Mouse (Mus musculus): ENCODE results near the gene Inpp1. TPM values are rescaled to one million over a fixed set of nuclear protein-coding genes. Genes with fewer than 3 reads are reported as not detected.
"Not testable (repeated sequence)": the region's sequence is repeated elsewhere in the genome, so short reads cannot be mapped to it uniquely, and the experiment has no call there.

Inpp1 gene
- total RNA-seq (2021) (10 to 100 TPM; 20.9 to 21.4 TPM), polyA plus RNA-seq (2012; rRNA removed) (4.3 TPM in 2 replicates)
- long read RNA-seq, full-length matches to known transcripts, result 6 of 6 reads
- long read RNA-seq, partial matches to known transcripts, result 0 of 6 reads
- long read RNA-seq, other reads (novel, unspliced or antisense), result 0 of 6 reads

GRCm38 (mm10) chr1:52816910-52817812, at the start of gene Inpp1:
Gene Inpp1, minus strand, starts transcription at chr1:52817688.
- peak; percentile 95 for DNase-seq

DNA sequence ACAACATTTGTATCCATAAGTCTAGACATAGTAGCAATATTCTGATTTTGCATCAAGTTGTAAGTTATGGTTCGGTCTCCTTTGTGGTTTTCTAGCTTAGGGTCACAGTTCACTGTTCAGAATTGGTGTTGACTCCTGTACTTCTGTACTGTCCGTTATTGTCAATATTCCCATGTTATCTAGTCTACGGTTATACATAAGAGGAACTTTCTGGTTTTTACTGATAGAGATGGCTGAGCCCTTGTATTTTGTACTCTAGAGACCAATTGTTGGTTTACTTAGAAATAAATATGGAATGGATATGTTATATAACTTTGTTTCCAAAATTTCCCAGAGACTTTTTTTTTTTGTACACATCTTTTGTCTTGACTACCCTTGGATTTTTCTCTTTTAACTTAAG, 48.5 kb upstream of the Inpp1 start:
- DNase-seq, result no peak

DNA sequence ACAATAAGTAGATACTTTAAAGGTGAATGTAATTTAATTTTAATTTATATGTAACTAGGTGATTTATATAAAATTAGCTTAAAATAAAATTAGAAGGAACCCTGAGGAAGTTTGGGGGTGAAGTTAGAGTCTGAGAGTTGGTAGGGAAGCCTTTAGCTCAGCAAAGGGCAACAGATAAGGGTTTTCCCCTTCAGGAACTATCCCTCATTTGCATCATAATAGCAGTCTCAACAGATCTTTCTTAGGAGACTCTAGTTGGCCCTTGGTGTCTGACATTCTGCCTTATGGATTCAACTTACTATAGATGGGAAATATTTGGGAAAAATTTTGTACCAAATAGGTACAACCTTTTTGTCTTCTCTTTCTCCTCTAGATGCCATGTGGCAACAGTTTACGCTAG, 46.7 kb upstream of the Inpp1 start:
- DNase-seq, result no peak

DNA sequence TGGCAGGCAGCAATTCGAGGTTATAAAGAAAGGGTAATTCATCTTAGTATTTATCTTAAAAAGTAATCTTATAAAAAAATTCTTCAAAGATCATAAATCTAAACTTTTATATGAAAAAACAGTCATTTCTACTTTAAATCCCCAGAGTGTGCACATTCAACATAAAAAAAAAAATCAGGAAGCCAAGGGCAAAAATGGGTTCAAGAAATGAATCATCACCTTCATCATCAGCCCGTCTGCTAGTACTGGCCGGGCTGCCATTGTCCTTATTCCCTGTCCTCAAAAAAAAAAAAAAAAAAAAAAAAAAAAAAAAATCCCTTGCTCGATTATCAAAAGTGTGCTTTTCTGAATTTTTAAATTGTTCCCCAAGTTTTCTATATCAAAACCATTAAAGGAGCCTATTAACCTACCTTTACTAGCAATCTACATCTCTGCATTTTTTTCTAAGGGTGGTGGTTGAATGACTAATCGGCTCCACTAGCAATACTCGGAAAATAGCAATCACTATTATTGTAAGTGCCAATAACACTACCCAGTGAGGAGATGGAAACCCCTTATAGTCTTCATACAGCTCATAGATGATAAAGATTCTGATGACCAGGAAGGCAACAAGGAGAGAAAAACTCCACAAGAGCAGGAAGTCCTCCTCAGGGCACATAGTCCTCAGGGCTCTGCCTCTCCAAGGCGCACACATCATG, 38.6 kb upstream of the Inpp1 start:
- DNase-seq, result no peak

DNA sequence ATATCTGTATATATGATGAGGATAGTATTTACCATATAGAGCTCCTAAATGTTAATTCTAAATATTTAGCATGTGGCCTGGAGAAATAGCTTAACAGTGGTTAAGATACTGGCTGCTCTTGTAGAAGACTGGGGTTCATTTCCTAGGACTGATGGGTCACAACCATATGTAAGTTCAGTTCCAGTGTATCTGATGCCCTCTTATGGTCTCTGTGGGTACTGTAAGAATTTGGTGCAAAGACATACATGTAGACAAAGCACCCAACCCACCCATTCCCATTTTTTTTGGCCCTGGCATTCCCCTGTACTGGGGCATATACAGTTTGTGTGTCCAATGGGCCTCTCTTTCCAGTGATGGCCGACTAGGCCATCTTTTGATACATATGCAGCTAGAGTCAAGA, 36.5 kb upstream of the Inpp1 start:
- DNase-seq, result not testable (repeated sequence)

DNA sequence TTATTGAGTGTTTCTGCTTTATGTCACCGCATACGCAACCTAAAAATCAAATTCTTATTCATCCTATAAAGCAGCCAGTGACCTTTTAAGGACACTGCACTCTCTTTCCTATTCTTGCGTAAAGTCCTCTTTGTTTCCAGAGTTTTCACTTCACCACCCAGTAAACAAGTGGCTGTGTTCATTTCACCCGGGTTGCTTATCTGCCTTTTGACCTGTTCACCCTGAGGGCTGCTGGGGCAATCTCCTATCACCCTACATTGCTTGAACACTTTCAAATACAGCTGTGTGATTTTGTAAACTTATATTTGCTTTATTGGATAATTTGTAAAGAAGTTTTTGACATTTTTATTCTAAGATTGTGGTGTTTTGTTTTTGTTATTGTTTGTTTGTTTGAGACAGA, 31.9 kb upstream of the Inpp1 start:
- DNase-seq, result no peak

- DNase-seq, result no peak
Measured at GRCm38 (mm10) chr1:52846556-52846955, 29.1 kb upstream of the Inpp1 start.

DNA sequence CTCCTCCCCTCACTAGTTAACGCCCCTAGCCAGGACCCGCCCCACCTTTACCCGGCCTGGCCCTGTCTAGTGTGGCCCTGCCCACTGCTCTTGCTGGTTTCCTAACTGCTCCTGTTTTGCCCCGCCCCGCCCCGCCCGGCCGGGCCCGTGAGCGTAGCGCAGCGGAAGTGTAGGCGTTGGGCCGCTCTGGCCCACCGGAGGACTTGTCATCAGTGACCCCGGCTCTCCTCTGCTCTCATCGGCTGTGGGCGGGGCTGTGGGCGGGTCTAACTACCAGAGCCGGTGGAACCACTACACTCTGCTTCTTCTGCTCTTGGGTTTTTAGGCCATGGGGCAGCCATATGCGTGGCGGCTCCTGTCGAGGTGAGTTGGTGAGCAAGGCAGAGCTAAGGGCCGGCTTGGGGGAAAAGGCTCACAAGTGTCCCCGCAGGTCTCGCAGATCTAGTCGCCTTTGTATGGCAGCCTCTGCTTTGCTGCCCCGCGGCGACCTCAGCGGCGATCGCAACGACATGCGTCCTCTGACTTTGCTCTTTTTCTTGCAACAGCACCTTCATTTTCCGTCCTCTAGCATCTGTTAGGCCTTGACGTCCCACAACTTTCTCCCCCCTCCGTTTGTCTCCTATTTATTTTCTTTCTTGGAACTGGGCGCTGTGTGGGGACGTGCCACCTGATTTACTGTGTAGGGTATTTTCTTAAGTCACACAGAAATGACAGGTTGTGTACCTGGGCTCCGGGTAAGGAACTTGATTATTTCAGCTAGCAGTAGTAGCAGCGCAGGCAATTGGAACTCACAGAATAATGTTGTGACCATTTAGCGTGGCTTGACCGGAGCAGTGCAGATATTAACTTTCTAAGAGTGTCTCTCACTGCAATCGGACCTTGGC, 27.5 kb upstream of the Inpp1 start, which contains the start of gene Hibch:
Gene Hibch (plus strand): TSS at position 148 of the 884 bp plus-strand sequence.
- peak; percentile 100 for DNase-seq

GRCm38 (mm10) chr1:52844354-52844753, 26.9 kb upstream of the Inpp1 start:
- no peak for DNase-seq

GRCm38 (mm10) chr1:52839099-52839498, 21.6 kb upstream of the Inpp1 start:
- DNase-seq, result no peak

DNA sequence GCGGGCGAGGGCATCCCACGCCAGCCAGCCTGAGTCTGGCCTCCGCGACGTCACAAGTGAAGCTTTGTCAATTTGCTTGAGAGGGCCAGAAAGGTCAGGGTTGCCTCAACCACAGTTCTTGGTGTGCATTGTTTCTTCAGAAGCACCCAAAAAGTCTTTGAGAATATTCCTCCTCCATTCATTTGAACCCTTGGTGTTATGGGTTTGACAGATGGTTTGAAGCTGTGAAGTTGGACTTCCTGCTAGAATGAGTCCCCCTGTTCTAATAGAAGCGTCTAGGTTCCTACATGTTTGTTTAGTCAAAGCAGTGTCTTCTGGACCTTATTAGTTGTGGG, 292 bp upstream of the Inpp1 start:
- DNase-seq, result no peak

GRCm38 (mm10) chr1:52816232-52816891, 1.1 kb downstream of the Inpp1 start:
- peak; percentile 10 for DNase-seq

DNA sequence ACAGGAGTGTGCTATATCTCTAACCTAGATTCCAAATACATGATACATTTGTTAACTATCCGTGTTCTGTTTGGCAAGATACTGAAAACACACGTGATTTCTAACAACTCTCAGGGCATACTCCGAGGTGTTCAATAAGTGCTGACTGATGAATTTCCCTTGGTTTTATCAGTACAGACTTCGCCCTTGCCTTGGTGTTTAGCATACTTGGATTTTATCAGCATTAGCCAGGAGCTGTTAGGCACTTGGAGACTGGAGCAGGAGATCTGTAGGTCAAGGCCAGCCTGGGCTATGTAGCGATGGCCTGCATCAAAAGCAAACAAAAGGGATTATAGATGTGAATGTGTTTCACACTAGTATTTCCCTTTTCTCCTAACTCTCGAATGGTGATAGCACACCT, 9.0 kb downstream of the Inpp1 start:
- DNase-seq, result no peak

GRCm38 (mm10) chr1:52805041-52805440, 12.4 kb downstream of the Inpp1 start:
- DNase-seq, result no peak

- peak; percentile 36 for DNase-seq
Measured at GRCm38 (mm10) chr1:52802406-52802975, 15.0 kb downstream of the Inpp1 start.

GRCm38 (mm10) chr1:52801651-52802050, 15.8 kb downstream of the Inpp1 start:
- no peak for DNase-seq

- peak; percentile 13 for DNase-seq
Measured at GRCm38 (mm10) chr1:52800340-52800740, 17.1 kb downstream of the Inpp1 start.

DNA sequence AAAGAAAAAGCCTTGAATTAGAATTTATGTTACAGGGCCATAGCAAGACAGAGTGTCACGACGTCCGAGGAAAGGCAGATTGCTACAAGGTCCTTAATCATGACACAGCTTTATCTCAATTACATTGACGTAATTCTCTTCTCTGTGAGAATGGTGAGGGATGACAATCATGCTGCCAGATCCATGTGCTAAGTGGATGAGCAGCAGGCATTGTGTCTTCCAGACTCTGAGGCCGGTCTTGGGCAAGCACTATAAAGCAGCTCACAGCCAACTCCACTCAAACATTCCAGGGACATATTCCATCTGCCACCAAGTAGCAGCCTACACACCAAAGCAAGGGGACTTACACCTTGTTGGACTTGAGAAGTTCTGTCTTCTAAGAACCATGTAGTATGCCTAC, 17.7 kb downstream of the Inpp1 start:
- no peak for DNase-seq

- DNase-seq, result peak; percentile 61
Measured at GRCm38 (mm10) chr1:52799056-52799726, 18.3 kb downstream of the Inpp1 start.

- no peak for DNase-seq
Measured at GRCm38 (mm10) chr1:52795927-52796326, 21.6 kb downstream of the Inpp1 start.
